Mouse (Mus musculus) spleen, adult 2 months (tissue): ENCODE data around the gene Tmc2.

Source experiments
- CTCF ChIP-seq: fragments of 200-500 bp; IDR thresholded peaks from 2 replicates; pipeline ENCODE4 v1.5.1; 2011; ENCODE audit warnings: mild to moderate bottlenecking, inconsistent platforms; ENCODE audit not compliant: insufficient read depth, insufficient read length, insufficient replicate concordance; ENCODE audit errors: extremely low read depth
- POLR2A ChIP-seq: fragments of 200-500 bp; IDR thresholded peaks from 2 replicates; pipeline ENCODE4 v1.6.1; 2011; ENCODE audit warnings: low read depth, low read length, inconsistent platforms

- TF ChIP-seq CTCF (no peak), POLR2A (peak; percentile 63; the same call in 1 of the 2 replicates)
These were observed 89.1 kb downstream of the Tmc2 start, which contains the start of gene Idh3b for GRCm38 (mm10) chr2:130283854-130284654.
